Mouse (Mus musculus) right cerebral cortex, postnatal 10 days (tissue): Measurements from ENCODE around the gene Csn1s2b.
"Not testable (repeated sequence)": the region's sequence is repeated elsewhere in the genome, so short reads cannot be mapped to it uniquely, and the experiment has no call there.

ENCODE experiments used
- DNase-seq, 2 experiments: peaks; one replicate each; pipeline ENCODE4 v3.0.0; 2021; ENCODE audit warnings: low spot score in 2 of 2

Csn1s2b gene

GRCm38 (mm10) chr5:87807782-87808181 is at the start of gene Csn1s2b:
Csn1s2b (plus strand) TSS chr5:87808082.
- no peak for DNase-seq

DNA sequence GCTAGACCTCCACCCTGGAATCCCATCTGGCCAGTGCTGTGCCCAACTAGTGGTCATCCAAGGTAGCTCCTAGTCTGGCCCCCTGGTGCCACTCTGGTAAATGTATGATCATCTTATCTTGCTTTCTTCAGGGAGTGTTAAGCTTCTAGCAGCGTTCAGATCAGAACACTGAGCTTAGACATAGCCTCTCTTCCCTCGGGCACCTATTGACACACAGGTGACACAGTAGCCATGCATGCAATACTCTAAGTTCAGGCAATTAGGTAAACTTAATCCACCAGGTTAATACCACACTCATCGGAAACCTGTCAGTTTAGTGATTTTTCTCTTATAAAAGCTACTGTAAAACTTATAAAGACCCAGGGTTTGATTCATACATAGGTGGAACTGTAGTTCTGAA is 43.3 kb upstream of the Csn1s2b start:
- DNase-seq = no peak

DNA sequence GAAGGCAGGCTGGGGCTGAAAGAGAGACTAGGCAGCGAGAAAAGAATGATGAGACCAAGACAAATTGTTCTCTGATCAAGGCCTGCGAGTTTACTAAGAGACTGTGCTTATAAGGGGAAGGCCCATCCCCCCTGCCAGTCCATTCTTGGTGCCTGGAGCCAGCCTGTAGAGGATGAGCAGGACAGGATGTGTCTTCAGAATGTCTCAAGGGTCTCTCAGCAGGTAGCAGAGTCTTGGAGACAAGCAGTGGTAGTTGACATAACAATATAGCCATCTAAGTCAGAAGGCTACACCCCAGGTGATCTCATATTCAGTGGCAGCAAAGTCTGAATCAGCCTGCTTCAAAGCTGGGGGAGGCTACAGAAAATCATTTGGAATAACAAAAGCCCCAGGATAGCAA is 35.7 kb upstream of the Csn1s2b start:
- DNase-seq = not testable (repeated sequence)

DNA sequence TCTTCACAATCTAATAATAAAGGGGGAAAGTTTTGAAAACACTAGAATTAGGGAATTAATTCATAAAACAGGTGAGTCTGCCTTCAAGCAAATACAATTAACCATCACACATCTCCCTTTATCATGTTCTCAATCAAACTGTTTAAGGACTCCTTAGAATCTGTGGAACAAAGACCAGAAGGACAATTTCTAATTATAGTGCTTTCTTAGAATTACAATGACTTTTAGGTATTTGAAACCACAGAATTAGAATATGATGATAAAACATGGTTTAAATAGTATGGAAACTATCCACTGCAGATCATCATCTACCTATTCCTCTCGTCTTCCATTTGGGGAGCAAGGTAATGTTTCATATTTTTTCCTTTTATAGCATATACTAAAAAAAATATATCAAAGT is 33.6 kb upstream of the Csn1s2b start, which contains the start of gene Csn1s2a:
Gene Csn1s2a, plus strand, starts transcription at position 301 of the 400 bp plus-strand sequence.
- DNase-seq = no peak

DNA sequence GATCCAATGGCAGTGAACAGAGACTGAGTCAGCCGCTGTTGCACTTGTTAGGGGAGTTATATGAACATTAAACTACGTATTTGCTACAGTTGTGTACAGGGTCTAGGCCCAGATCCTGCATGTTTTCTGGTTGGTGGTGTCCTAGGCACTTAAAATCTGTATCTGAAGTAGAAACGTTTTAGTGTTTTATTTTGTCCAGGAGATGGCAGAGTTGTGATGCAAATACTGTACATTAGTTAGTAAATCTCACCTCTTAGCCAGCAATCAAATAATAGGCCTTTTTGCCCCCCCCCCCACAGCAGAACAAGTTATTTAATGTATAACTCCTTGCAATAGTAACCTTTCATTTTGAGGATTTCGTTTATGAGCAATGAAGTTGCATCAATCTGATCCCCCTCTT is 25.2 kb upstream of the Csn1s2b start:
- DNase-seq = no peak

GRCm38 (mm10) chr5:87809253-87809652 is 1.4 kb downstream of the Csn1s2b start:
- DNase-seq = no peak

DNA sequence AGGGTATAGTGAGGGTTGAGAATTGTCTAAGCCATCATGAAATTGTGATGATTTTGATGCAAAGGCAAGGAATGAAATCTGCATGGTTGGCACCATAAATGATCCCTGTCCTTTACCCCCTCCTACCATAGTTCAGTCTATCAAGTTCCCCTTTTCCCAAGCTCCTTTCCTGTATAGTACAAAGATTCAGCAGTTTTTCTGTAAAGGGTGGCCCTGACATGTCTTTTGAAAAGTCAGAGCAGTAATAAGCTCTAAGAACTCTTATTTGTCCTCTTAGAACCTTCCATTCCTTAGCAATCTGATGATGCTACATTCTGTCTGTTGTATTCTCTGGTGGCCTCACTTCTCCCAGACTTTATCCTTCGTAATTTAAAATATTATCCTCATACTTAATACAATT is 17.5 kb downstream of the Csn1s2b start, which contains the start of gene Prr27:
Gene Prr27, plus strand, starts transcription at position 301 of the 400 bp plus-strand sequence.
- no peak for DNase-seq

DNA sequence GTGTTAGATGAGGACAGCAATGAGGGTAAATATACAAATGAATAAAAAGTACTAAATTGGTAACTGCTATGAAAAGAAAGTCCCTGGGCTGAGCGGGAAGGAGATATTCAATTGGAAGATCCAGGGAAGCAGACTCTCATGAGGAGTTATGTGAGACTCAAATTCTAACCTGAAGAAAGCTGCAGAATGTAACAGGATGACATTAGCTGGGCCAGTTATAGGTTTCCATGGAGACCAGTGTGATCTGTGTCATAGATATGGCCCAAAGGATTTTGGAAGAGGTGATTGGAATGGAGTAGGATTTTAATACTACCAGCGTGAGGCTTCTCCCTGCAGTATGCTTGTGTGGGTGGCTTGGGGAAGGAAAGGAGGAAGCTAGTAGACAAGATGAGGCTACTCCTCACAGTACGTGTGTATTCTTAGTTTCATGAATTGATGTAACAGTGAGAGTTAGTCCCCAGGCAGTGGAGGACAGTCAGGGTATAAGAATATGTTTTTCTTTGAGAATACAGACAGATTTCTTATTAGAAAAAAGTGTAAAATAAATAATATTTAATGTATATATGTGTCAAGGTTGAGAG is 47.3 kb downstream of the Csn1s2b start:
- DNase-seq = no peak

- DNase-seq = no peak
These were observed 62.2 kb downstream of the Csn1s2b start for GRCm38 (mm10) chr5:87870084-87870483.

DNA sequence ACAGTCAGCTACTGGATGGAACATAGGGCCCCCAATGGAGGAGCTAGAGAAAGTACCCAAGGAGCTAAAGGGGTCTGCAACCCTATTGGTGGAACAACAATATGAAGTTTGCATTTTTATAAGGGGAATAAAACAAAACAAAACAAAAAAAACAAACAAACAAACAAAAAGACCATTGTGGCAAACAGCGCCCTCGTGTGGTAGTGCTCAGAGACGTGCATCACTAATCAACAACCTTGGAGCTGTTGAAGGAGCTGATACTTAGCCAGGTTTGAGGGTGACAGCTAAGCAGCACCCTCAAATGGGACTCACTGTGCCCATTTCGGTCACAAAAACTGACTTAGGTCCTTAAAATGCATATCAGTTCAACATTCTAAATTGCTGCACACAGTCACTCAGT is 63.5 kb downstream of the Csn1s2b start:
- no peak for DNase-seq
